In the genomic region with DNA sequence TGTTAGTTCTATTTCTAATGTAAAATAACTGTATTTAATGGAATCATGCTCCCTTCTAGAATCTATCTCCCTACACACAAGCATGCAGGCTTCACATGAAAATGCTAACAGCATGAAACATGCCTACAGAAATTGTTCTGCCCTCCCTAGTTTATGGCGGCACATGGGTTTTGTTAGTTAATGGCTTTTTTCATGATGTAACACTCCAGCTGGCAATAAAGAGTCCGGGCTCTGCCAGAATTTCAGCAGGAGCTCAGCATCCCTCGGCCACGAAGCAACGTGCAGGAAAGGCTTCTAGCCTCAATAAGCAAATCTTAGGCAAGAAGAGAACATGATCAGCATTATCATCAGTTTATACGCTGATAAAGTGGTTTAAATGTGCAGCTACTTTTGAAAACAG, we compare ENCODE assay signal across 12 mouse cellular contexts. TPM values are rescaled to one million over a fixed set of nuclear protein-coding genes. Genes with fewer than 3 reads are reported as not detected.
DNase-seq lines count a peak whose midpoint lies in the region; ATAC-seq lines count a peak whose summit lies in the region.
"Had no signal": no experiment of that assay in that cellular context is flagged by ENCODE, and none has a peak within 500 bp of the region (broad histone marks: within the 10 kb centered on the region; RNA-seq: fewer than 3 reads in every experiment).

No protein-coding gene starts in this region.

- intact Hi-C loops in heart, postnatal 14 days (cut with DNase I), result no loop called here
- intact Hi-C loops in heart, postnatal 36 days (cut with DNase I), result no loop called here

- H3K9ac ChIP-seq in forebrain, embryonic 16.5 days (replicated peaks; ENCODE audit: low read depth, low read length), result no peak overlapping the region
- no peak overlapping the region for H3K9ac ChIP-seq in limb, embryonic 13.5 days
- no peak overlapping the region for H3K9ac ChIP-seq in midbrain, embryonic 13.5 days (replicated peaks)
- H3K9ac ChIP-seq: liver, embryonic 15.5 days had no signal

- H3K36me3 ChIP-seq in forebrain, embryonic 16.5 days (ENCODE audit: control insufficient read depth, insufficient read depth), result no peaks in the 10 kb centered on the region
- no peaks in the 10 kb centered on the region for H3K36me3 ChIP-seq in limb, embryonic 13.5 days
- H3K36me3 ChIP-seq in midbrain, embryonic 13.5 days, result no peaks in the 10 kb centered on the region
- H3K36me3 ChIP-seq: liver, embryonic 15.5 days had no signal

- H3K9me3 ChIP-seq in forebrain, embryonic 16.5 days (ENCODE audit: control insufficient read depth, low read length), result no peaks in the 10 kb centered on the region
- H3K9me3 ChIP-seq in limb, embryonic 13.5 days, result no peaks in the 10 kb centered on the region
- no peaks in the 10 kb centered on the region for H3K9me3 ChIP-seq in midbrain, embryonic 13.5 days
- H3K9me3 ChIP-seq: liver, embryonic 15.5 days had no signal

- H3K27ac ChIP-seq in forebrain, embryonic 16.5 days (ENCODE audit: low read length), result no peak overlapping the region
- no peak overlapping the region for H3K27ac ChIP-seq in limb, embryonic 13.5 days
- no peak overlapping the region for H3K27ac ChIP-seq in midbrain, embryonic 13.5 days
- H3K27ac ChIP-seq: liver, embryonic 15.5 days had no signal

- H3K4me3 ChIP-seq in forebrain, embryonic 16.5 days (replicated peaks; ENCODE audit: low read length), result no peak overlapping the region
- no peak overlapping the region for H3K4me3 ChIP-seq in limb, embryonic 13.5 days
- H3K4me3 ChIP-seq in midbrain, embryonic 13.5 days (replicated peaks), result no peak overlapping the region
- H3K4me3 ChIP-seq: liver, embryonic 15.5 days had no signal

- WGBS in forebrain, embryonic 16.5 days, result 41% methylated on average over 6 of the region's 6 CpGs
- 27% methylated on average over 6 of the region's 6 CpGs for WGBS in limb, embryonic 13.5 days
- WGBS in midbrain, embryonic 13.5 days, result 80% methylated on average over 6 of the region's 6 CpGs

- peak; percentile 85 for ATAC-seq in cerebellum, adult (ENCODE audit: insufficient number of reproducible peaks, low FRiP score, low TSS enrichment)
- ATAC-seq in forebrain, embryonic 16.5 days, result peak; percentile 67; the same call in 1 of the 2 replicates
- peak; percentile 73; the same call in 1 of the 2 replicates for ATAC-seq in limb, embryonic 13.5 days (ENCODE audit: low FRiP score, low read depth)
- ATAC-seq in CD4-positive, CD25-positive, alpha-beta regulatory T cell, adult 4 months, result no peak
- no peak for ATAC-seq in midbrain, embryonic 13.5 days

- peaks cover 4% of the 10 kb centered on the region for H3K4me1 ChIP-seq in forebrain, embryonic 16.5 days (replicated peaks; ENCODE audit: control insufficient read depth, insufficient read depth, low read length)
- H3K4me1 ChIP-seq in limb, embryonic 13.5 days, result peaks cover 15% of the 10 kb centered on the region
- peaks cover 7% of the 10 kb centered on the region; the same call in 1 of the 2 replicates for H3K4me1 ChIP-seq in midbrain, embryonic 13.5 days (replicated peaks)
- H3K4me1 ChIP-seq: liver, embryonic 15.5 days had no signal

- DNase-seq in heart, postnatal 14 days, result peak; percentile 4 to 14
- no peak for DNase-seq in heart, postnatal 36 days
- DNase-seq in lung, postnatal 14 days, result no peak
- DNase-seq: kidney, postnatal 25 days; thymus, postnatal 14 days had no signal

- no peaks in the 10 kb centered on the region for H3K27me3 ChIP-seq in forebrain, embryonic 16.5 days (replicated peaks; ENCODE audit: control insufficient read depth, insufficient read depth, low read length)
- no peaks in the 10 kb centered on the region for H3K27me3 ChIP-seq in limb, embryonic 13.5 days
- H3K27me3 ChIP-seq in midbrain, embryonic 13.5 days, result no peaks in the 10 kb centered on the region
- H3K27me3 ChIP-seq: CH12.LX; liver, embryonic 15.5 days had no signal

- no peak overlapping the region for H3K4me2 ChIP-seq in forebrain, embryonic 16.5 days (ENCODE audit: low read length)
- no peak overlapping the region for H3K4me2 ChIP-seq in limb, embryonic 13.5 days (replicated peaks)
- H3K4me2 ChIP-seq in midbrain, embryonic 13.5 days (replicated peaks), result no peak overlapping the region
- H3K4me2 ChIP-seq: liver, embryonic 15.5 days had no signal

RNA-seq across cellular contexts. Expression of gene Arfgef3, which starts 32.8 kb away (rescaled TPM):
- under 1 TPM; 0.56 to 0.65 TPM for total RNA-seq in heart, postnatal 14 days (2021)
- total RNA-seq in heart, postnatal 36 days (2021), result under 1 TPM; 0.22 to 0.33 TPM
- polyA plus RNA-seq in forebrain, embryonic 16.5 days (2015; fragmentation: Nextera tagmentation; extraction: Ambion mirVana), result 6.6 and 7.8 TPM in 2 replicates
- polyA plus RNA-seq in limb, embryonic 13.5 days (2015; fragmentation: Nextera tagmentation; extraction: Ambion mirVana), result 0.45 and 0.57 TPM in 2 replicates
- under 1 TPM; 0.08 TPM for polyA plus RNA-seq in CD4-positive, CD25-positive, alpha-beta regulatory T cell, adult 4 months (2017; shearing (Covaris generic))
- 4.0 and 4.6 TPM in 2 replicates for polyA plus RNA-seq in midbrain, embryonic 13.5 days (2015; fragmentation: Nextera tagmentation; extraction: Ambion mirVana)

Comparison
In these comparisons a context has a peak if more than half of its experiments do, and no peak if none do; other contexts are left out.
1. DNase-seq: peak in heart, postnatal 14 days (2 of 2); none in heart, postnatal 36 days (0 of 2) and lung, postnatal 14 days (single experiment).
2. ATAC-seq: peak in cerebellum, adult (single experiment), forebrain, embryonic 16.5 days (single experiment) and limb, embryonic 13.5 days (single experiment); none in CD4-positive, CD25-positive, alpha-beta regulatory T cell, adult 4 months (single experiment) and midbrain, embryonic 13.5 days (single experiment).